Mouse (Mus musculus): ENCODE measurements around the gene Olfr1233.

Olfr1233 gene

DNA sequence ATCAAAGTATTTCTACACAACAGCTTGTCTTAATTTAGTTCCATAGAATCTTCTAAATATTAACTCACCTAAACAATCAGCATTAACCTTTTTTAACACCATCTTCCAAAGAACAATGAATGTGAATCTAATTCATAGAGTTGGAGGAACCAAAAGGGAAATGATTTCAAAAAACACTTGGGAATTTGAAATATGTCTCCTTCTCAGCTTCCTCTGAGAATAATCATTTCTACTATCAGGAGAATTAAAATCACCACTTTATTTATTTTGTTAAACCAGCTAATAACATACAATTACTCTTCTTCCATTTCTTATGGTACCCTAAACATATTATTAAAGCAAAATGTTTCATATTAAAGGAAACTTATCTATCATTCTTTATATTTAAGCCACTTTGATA lies at the start of gene Olfr1233:
TSS of gene Olfr1233 (minus strand) at position 101 of the 400 bp plus-strand sequence.
- DNase-seq = no peak

DNA sequence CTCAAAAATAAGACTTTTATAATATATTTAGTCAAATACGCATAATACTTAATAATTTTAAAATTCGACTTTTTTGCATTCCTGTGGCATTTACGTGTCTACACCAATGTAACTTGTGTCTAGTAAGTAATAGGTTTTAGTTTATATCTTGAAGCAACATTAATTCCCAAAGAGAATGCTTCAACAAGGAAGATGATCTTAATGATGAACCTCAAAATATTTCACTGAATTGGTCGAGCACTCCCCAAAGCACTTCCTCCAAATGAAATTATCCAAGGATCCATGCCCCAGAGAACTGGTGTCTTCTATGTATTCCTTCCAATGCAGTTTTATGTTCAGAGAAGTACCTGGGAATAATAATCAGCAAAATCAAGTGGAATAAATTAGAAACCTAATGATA lies 22.6 kb upstream of the Olfr1233 start, which contains the start of gene Olfr1234:
TSS of gene Olfr1234 (minus strand) at position 101 of the 400 bp plus-strand sequence.
- DNase-seq = no peak

DNA sequence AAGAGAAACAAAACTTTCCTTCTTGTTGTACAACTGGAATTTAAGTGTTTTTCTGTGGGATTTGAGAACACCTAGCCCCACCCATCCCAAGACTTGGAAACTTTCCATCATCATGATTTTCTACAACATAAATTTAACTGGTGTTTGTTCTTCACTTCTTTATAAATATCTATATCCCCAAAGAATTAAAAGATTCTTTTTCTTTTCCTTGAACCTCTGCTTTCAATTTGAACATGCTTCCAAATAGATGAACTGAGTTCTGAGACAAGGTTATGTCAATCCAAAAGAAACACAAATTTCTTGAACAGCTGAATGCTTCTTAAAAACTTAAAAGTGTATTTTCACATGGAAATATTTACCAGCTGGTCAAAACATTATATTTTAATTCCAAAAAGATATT lies 12.6 kb downstream of the Olfr1233 start, which contains the start of gene Olfr1232:
TSS of gene Olfr1232 (minus strand) at position 101 of the 400 bp plus-strand sequence.
- DNase-seq = no peak

DNA sequence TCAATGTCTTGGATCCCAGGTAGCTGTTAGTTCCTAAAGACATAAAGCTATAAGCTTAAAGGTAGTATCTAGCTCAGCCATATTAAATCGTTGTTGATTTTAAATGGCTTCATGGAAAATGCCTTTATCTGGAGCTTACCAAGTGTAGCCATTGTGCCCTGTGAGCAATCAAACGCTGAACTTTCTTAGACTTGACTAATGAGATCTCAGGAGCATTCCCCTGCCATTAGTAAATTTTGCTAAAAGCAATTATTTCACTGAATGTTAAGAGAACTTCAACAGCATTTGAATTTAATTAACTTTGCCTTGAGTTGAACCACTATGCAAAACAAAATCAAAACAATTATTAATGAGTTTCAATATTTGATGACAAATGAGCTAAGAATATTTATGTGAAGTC lies 35.2 kb downstream of the Olfr1233 start, which contains the start of gene Olfr1231:
TSS of gene Olfr1231 (minus strand) at position 101 of the 400 bp plus-strand sequence.
- DNase-seq = no peak

DNA sequence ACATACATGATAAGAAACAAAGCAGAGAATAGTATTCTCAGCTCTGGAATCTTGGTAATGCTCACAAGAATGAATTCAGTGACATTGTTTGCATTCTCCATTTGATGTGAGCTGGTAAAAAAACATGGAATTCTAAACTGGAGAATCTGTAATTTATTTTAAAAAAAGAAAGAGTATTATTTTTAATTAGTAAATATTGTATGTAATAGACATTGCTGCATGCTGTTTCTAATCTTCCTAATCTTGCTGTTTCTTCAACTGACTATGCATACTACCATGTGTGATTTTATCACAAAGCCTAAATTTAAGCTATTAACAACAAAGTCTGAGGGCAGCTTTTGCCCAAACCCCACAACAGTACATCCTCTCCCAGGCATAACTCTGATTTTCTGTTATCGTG lies 45.0 kb downstream of the Olfr1233 start, which contains the start of gene Olfr1230:
TSS of gene Olfr1230 (minus strand) at position 101 of the 400 bp plus-strand sequence.
- DNase-seq = no peak

DNA sequence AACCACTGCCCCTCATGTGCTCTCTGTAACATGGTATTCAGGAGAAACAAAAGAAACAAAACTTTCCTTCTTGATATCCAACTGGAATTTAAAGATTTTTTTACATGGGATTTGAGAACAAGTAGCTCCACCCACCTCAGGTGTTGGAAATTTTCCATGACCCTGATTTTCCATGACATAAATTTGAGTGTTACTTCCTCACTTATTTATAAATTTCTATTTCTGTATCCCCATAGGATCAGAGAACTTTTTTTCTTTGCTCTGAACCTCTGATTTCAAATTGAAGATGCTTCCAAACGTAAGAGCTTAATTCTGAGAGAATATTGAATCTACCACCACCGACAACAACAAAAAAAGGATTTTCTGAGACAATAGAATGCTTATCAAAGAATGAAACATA lies 54.3 kb downstream of the Olfr1233 start, which contains the start of gene Olfr1229:
TSS of gene Olfr1229 (minus strand) at position 101 of the 400 bp plus-strand sequence.
- DNase-seq = no peak
